Mouse (Mus musculus): Measurements from ENCODE around the gene Atp5g1.

DNA sequence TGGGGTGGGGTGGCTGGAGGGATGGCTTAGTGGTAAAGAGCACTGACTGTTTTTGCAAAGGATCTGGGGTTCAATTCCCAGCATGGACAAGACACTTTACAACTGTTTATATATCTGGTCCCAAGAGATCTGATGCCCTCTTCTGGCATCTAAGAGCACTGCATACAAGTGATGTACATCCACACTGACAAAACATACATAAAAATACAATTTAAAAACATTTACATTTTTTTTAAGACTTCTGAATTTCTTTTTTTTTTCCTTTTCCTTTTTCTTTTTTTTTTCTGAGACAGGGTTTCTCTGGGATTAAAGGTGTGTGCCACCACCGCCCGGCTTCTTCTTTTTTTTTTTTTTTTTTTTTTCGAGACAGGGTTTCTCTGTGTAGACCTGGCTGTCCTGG lies 42.2 kb downstream of the Atp5g1 start:
- TF ChIP-seq CTCF (IDR thresholded peaks at IDR 0.05; ENCODE audit: borderline replicate concordance, control insufficient read depth, extremely low read depth, insufficient read depth, low read length, poor library complexity) (no peak), POLR2A (IDR thresholded peaks at IDR 0.05; ENCODE audit: control insufficient read depth, extremely low read depth, insufficient read depth, low read length, poor library complexity) (no peak)
